Mouse (Mus musculus) G1E (cell line): ENCODE results near the gene Clmn. TPM values are rescaled to one million over a fixed set of nuclear protein-coding genes. Genes with fewer than 3 reads are reported as not detected.

ENCODE experiments used
- ATAC-seq: 2 replicates; pipeline ENCODE4 v1.8.0; 2016; ENCODE audit warnings: mild to moderate bottlenecking; ENCODE audit not compliant: insufficient number of reproducible peaks, poor library complexity, low FRiP score, severe bottlenecking; ENCODE audit errors: extremely low read depth
- DNase-seq: peaks from one replicate; pipeline ENCODE4 v3.0.0; 2012; ENCODE audit warnings: low spot score
- H3K27me3 ChIP-seq: 2 replicates; pipeline ENCODE4 v1.6.1; 2012; ENCODE audit warnings: mild to moderate bottlenecking, low read length, inconsistent platforms; ENCODE audit not compliant: insufficient read depth
- H3K36me3 ChIP-seq: replicated peaks from 2 replicates; pipeline ENCODE3; 2012; ENCODE audit warnings: mild to moderate bottlenecking, inconsistent platforms
- H3K4me1 ChIP-seq: 2 replicates; pipeline ENCODE4 v1.6.1; 2012; ENCODE audit warnings: low read depth, low read length, inconsistent platforms, mixed read lengths; ENCODE audit not compliant: insufficient read depth
- H3K4me3 ChIP-seq: 2 replicates; pipeline ENCODE4 v1.5.1; 2012; ENCODE audit warnings: low read depth, mild to moderate bottlenecking, inconsistent platforms, low read length, moderate library complexity, mixed read lengths
- H3K9me3 ChIP-seq: replicated peaks from 2 replicates; pipeline ENCODE4 v1.6.1; 2012; ENCODE audit warnings: inconsistent platforms
- CTCF ChIP-seq: IDR thresholded peaks from 2 replicates; pipeline ENCODE4 v1.5.1; 2012; ENCODE audit warnings: low read depth, low read length, inconsistent platforms, mixed read lengths
- GATA1 ChIP-seq: IDR thresholded peaks from 2 replicates; pipeline ENCODE4 v1.6.1; 2012; ENCODE audit warnings: borderline replicate concordance, low read length, inconsistent platforms, mixed read lengths
- GATA2 ChIP-seq: IDR thresholded peaks from 2 replicates; pipeline ENCODE4 v1.6.1; 2012; ENCODE audit warnings: low read depth, low read length, inconsistent platforms, borderline replicate concordance
- POLR2AphosphoS5 ChIP-seq: IDR thresholded peaks from 2 replicates; pipeline ENCODE4 v1.6.1; 2012; ENCODE audit warnings: low read depth, low read length, inconsistent platforms; ENCODE audit not compliant: insufficient replicate concordance
- TAL1 ChIP-seq: conservative IDR thresholded peaks from 2 replicates; pipeline ENCODE4 v1.6.1; 2012; ENCODE audit warnings: low read depth, low read length, inconsistent platforms, mixed read lengths
- polyA plus RNA-seq: library from polyadenylated mRNA; stranded (reverse); fragments of >175 nt; gene quantifications from 2 replicates; pipeline ENCODE4 v1.2.3, GENCODE M21; 2012
- total RNA-seq, 2 experiments: library from RNA; stranded (forward) in 1 of 2; stranded (reverse) in 1 of 2; fragments of 200-1000 nt in 1 of 2; fragments of >200 nt in 1 of 2; fragmentation: Nextera tagmentation in 1 of 2; gene quantifications; 2 replicates each; pipeline ENCODE4 v1.2.3; 2014 to 2017

Gene Clmn
- total and polyA plus RNA-seq, 3 experiments: 0.27 TPM; not detected in 2

GRCm38 (mm10) chr12:104908024-104908781 lies 43.3 kb upstream of the Clmn start:
- Histone ChIP-seq H3K4me1 (no peaks in the 10 kb centered on the region), H3K9me3 (peaks cover 51% of the 10 kb centered on the region), H3K36me3 (no peaks in the 10 kb centered on the region), H3K4me3 (no peak overlapping the region), H3K27me3 (no peaks in the 10 kb centered on the region)
- ATAC-seq: no peak
- no peak for DNase-seq
- TF ChIP-seq GATA2 (no peak), CTCF (no peak), POLR2AphosphoS5 (no peak), GATA1 (no peak), TAL1 (no peak)

GRCm38 (mm10) chr12:104907133-104907532 lies 42.3 kb upstream of the Clmn start:
- H3K9me3 ChIP-seq: peaks cover 50% of the 10 kb centered on the region
- no peaks in the 10 kb centered on the region for H3K36me3 ChIP-seq
- no peaks in the 10 kb centered on the region for H3K4me1 ChIP-seq
- no peak for ATAC-seq
- no peak overlapping the region for H3K4me3 ChIP-seq
- no peak for TF ChIP-seq GATA1
- no peak for DNase-seq
- H3K27me3 ChIP-seq: no peaks in the 10 kb centered on the region

GRCm38 (mm10) chr12:104904138-104904537 lies 39.3 kb upstream of the Clmn start:
- Histone ChIP-seq H3K27me3 (no peaks in the 10 kb centered on the region), H3K36me3 (no peaks in the 10 kb centered on the region), H3K4me3 (no peak overlapping the region), H3K9me3 (peaks cover 48% of the 10 kb centered on the region), H3K4me1 (no peaks in the 10 kb centered on the region)
- ATAC-seq: no peak
- no peak for DNase-seq
- no peak for TF ChIP-seq TAL1
- no peak for TF ChIP-seq CTCF
- TF ChIP-seq GATA2: no peak
- no peak for TF ChIP-seq GATA1
- no peak for TF ChIP-seq POLR2AphosphoS5

- no peak overlapping the region for H3K4me3 ChIP-seq
- DNase-seq: no peak
- H3K4me1 ChIP-seq: no peaks in the 10 kb centered on the region
- H3K27me3 ChIP-seq: no peaks in the 10 kb centered on the region
- TF ChIP-seq POLR2AphosphoS5 (no peak), CTCF (no peak), GATA1 (no peak)
- H3K36me3 ChIP-seq: no peaks in the 10 kb centered on the region
- ATAC-seq: no peak
- H3K9me3 ChIP-seq: peaks cover 51% of the 10 kb centered on the region
These were observed 37.6 kb upstream of the Clmn start for GRCm38 (mm10) chr12:104902392-104903053.

GRCm38 (mm10) chr12:104901320-104901719 lies 36.4 kb upstream of the Clmn start:
- Histone ChIP-seq H3K27me3 (no peaks in the 10 kb centered on the region), H3K9me3 (peaks cover 57% of the 10 kb centered on the region), H3K4me3 (no peak overlapping the region), H3K36me3 (no peaks in the 10 kb centered on the region), H3K4me1 (no peaks in the 10 kb centered on the region)
- ATAC-seq: no peak
- DNase-seq: no peak
- no peak for TF ChIP-seq GATA2
- no peak for TF ChIP-seq TAL1

- TF ChIP-seq TAL1 (no peak), POLR2AphosphoS5 (no peak), GATA2 (no peak), CTCF (no peak), GATA1 (no peak)
- H3K27me3 ChIP-seq: no peaks in the 10 kb centered on the region
- no peaks in the 10 kb centered on the region for H3K4me1 ChIP-seq
- no peak overlapping the region for H3K4me3 ChIP-seq
- DNase-seq (no peak), ATAC-seq (no peak)
- H3K36me3 ChIP-seq: no peaks in the 10 kb centered on the region
- H3K9me3 ChIP-seq: peaks cover 51% of the 10 kb centered on the region
These were observed 35.0 kb upstream of the Clmn start for GRCm38 (mm10) chr12:104899835-104900234.

- Histone ChIP-seq H3K36me3 (no peaks in the 10 kb centered on the region), H3K9me3 (peaks cover 55% of the 10 kb centered on the region), H3K27me3 (no peaks in the 10 kb centered on the region), H3K4me3 (no peak overlapping the region), H3K4me1 (no peaks in the 10 kb centered on the region)
- DNase-seq (no peak), ATAC-seq (no peak)
- TF ChIP-seq GATA2: no peak
- TF ChIP-seq CTCF: no peak
- TF ChIP-seq GATA1: no peak
- no peak for TF ChIP-seq TAL1
- TF ChIP-seq POLR2AphosphoS5: no peak
These were observed 34.3 kb upstream of the Clmn start for GRCm38 (mm10) chr12:104899161-104899560.
